Mouse (Mus musculus): ENCODE results near the gene Slc16a13.

Gene Slc16a13

GRCm38 (mm10) chr11:70230239-70230727, 9.4 kb upstream of the Slc16a13 start:
- DNase-seq = peak; percentile 79 to 91

GRCm38 (mm10) chr11:70229260-70230010, 8.6 kb upstream of the Slc16a13 start, which contains the start of gene Bcl6b:
Gene Bcl6b (minus strand): TSS chr11:70229798.
- DNase-seq = peak; percentile 16 to 72

GRCm38 (mm10) chr11:70228828-70229227, 8.0 kb upstream of the Slc16a13 start:
- DNase-seq = peak; percentile 89 to 95

- DNase-seq = no peak
Observed at GRCm38 (mm10) chr11:70227661-70228245, 6.9 kb upstream of the Slc16a13 start.

GRCm38 (mm10) chr11:70227126-70227525, 6.3 kb upstream of the Slc16a13 start:
- DNase-seq = no peak

GRCm38 (mm10) chr11:70226602-70226890, 5.7 kb upstream of the Slc16a13 start:
- peak in 1 of 2 experiments; percentile 75 for DNase-seq

- peak in 1 of 2 experiments; percentile 42 for DNase-seq
Observed at GRCm38 (mm10) chr11:70225798-70226601, 5.1 kb upstream of the Slc16a13 start.

- DNase-seq = peak in 1 of 2 experiments; percentile 66
Observed at GRCm38 (mm10) chr11:70223724-70224123, 2.9 kb upstream of the Slc16a13 start.

- DNase-seq = peak; percentile 68 to 79
Observed at GRCm38 (mm10) chr11:70221603-70222500, 988 bp upstream of the Slc16a13 start.

GRCm38 (mm10) chr11:70220323-70220722, 541 bp downstream of the Slc16a13 start:
- peak in 1 of 2 experiments; percentile 57 for DNase-seq

- no peak for DNase-seq
Observed at GRCm38 (mm10) chr11:70219873-70220272, 991 bp downstream of the Slc16a13 start.

- peak in 1 of 2 experiments; percentile 44 for DNase-seq
Observed at GRCm38 (mm10) chr11:70218741-70219470, 2.0 kb downstream of the Slc16a13 start.

GRCm38 (mm10) chr11:70218039-70218438, 2.8 kb downstream of the Slc16a13 start:
- DNase-seq = peak; percentile 72 to 83

GRCm38 (mm10) chr11:70216103-70216502, 4.8 kb downstream of the Slc16a13 start:
- DNase-seq = no peak

GRCm38 (mm10) chr11:70215301-70215700, 5.6 kb downstream of the Slc16a13 start:
- peak; percentile 76 to 79 for DNase-seq

GRCm38 (mm10) chr11:70214856-70215209, 6.0 kb downstream of the Slc16a13 start:
- DNase-seq = no peak

GRCm38 (mm10) chr11:70214191-70214855, 6.5 kb downstream of the Slc16a13 start:
- DNase-seq = peak; percentile 86 to 88

GRCm38 (mm10) chr11:70213736-70214135, 7.1 kb downstream of the Slc16a13 start:
- peak in 1 of 2 experiments; percentile 52 for DNase-seq

GRCm38 (mm10) chr11:70212896-70213295, 8.0 kb downstream of the Slc16a13 start:
- DNase-seq = peak; percentile 88 to 90

- peak in 1 of 2 experiments; percentile 41 for DNase-seq
Observed at GRCm38 (mm10) chr11:70212423-70212822, 8.4 kb downstream of the Slc16a13 start, which contains the start of gene Slc16a11. Gene Slc16a11 (plus strand): TSS chr11:70212752.

- no peak for DNase-seq
Observed at GRCm38 (mm10) chr11:70211972-70212371, 8.9 kb downstream of the Slc16a13 start.
